Mouse (Mus musculus) heart, postnatal 0 days (tissue): ENCODE measurements at regions not wholly inside any gene's neighbourhood (a gene's known extent, or its start where the extent isn't known, plus 50 kb on each side); places are given as distances from the start of the nearest gene placed in this dataset.

Experiments used
- ATAC-seq: fragments of 200-750 bp; cut with Nextera tagmentation; 2 replicates; pipeline ENCODE4 v1.8.0; 2017; ENCODE audit warnings: low read depth, moderate number of reproducible peaks, moderate library complexity; ENCODE audit not compliant: insufficient read depth
- DNase-seq: peaks from one replicate; pipeline ENCODE4 v3.0.0-alpha.2; 2016; ENCODE audit warnings: low spot score
- H3K27ac ChIP-seq: fragments of 300-500 bp; sonication (generic); 2 replicates; pipeline ENCODE4 v1.5.1; 2014; ENCODE audit warnings: low read depth, mild to moderate bottlenecking
- H3K27me3 ChIP-seq: fragments of 300-500 bp; sonication (generic); 2 replicates; pipeline ENCODE4 v1.6.1; 2014; ENCODE audit warnings: low read length, mixed read lengths; ENCODE audit not compliant: control insufficient read depth, insufficient read depth
- H3K36me3 ChIP-seq: fragments of 300-500 bp; sonication (generic); replicated peaks from 2 replicates; pipeline ENCODE4 v1.6.1; 2014; ENCODE audit warnings: low read length, mixed read lengths; ENCODE audit not compliant: control insufficient read depth, insufficient read depth
- H3K4me1 ChIP-seq: fragments of 300-500 bp; sonication (generic); 2 replicates; pipeline ENCODE4 v1.6.1; 2014; ENCODE audit warnings: antibody characterized with exemption; ENCODE audit not compliant: control insufficient read depth, insufficient read depth
- H3K4me2 ChIP-seq: fragments of 300-500 bp; sonication (generic); 2 replicates; pipeline ENCODE4 v1.6.1; 2014; ENCODE audit warnings: low read depth, mild to moderate bottlenecking, low read length, moderate library complexity
- H3K4me3 ChIP-seq: fragments of 300-500 bp; sonication (generic); 2 replicates; pipeline ENCODE4 v1.5.1; 2014; ENCODE audit warnings: low read depth, low read length
- H3K9ac ChIP-seq: fragments of 300-500 bp; sonication (generic); replicated peaks from 2 replicates; pipeline ENCODE4 v1.6.1; 2014; ENCODE audit warnings: low read depth, low read length, mixed read lengths
- H3K9me3 ChIP-seq: fragments of 300-500 bp; sonication (generic); replicated peaks from 2 replicates; pipeline ENCODE4 v1.6.1; 2016; ENCODE audit warnings: low read length; ENCODE audit not compliant: control insufficient read depth
- CTCF ChIP-seq: IDR thresholded peaks from 2 replicates; pipeline ENCODE4 v1.5.1; 2016; ENCODE audit warnings: antibody characterized with exemption, control low read depth, low read depth
- EP300 ChIP-seq: IDR thresholded peaks from 2 replicates; pipeline ENCODE4 v1.6.1; 2016; ENCODE audit warnings: antibody characterized with exemption, low read depth
- WGBS: fragments of 180-500 bp; shearing (Covaris S2); extraction: QIAGEN DNeasy Blood & Tissue Kit; methylation state at CpG from one replicate; pipeline ENCODE4 v1.1.7; 2014; 5-methylcytosine and 5-hydroxymethylcytosine counted together

- Histone ChIP-seq H3K4me2 (no peak overlapping the region), H3K4me3 (no peak overlapping the region), H3K36me3 (no peaks in the 10 kb centered on the region), H3K4me1 (no peaks in the 10 kb centered on the region), H3K27me3 (no peaks in the 10 kb centered on the region), H3K9me3 (no peaks in the 10 kb centered on the region), H3K27ac (no peak overlapping the region), H3K9ac (no peak overlapping the region)
- ATAC-seq (no peak), DNase-seq (no peak)
- WGBS, result 83% methylated on average over 9 of the region's 9 CpGs
- TF ChIP-seq EP300, result no peak
- no peak for TF ChIP-seq CTCF
Measured at GRCm38 (mm10) chr5:101596996-101597395, 67.8 kb downstream of the Nkx6-1 start.

DNA sequence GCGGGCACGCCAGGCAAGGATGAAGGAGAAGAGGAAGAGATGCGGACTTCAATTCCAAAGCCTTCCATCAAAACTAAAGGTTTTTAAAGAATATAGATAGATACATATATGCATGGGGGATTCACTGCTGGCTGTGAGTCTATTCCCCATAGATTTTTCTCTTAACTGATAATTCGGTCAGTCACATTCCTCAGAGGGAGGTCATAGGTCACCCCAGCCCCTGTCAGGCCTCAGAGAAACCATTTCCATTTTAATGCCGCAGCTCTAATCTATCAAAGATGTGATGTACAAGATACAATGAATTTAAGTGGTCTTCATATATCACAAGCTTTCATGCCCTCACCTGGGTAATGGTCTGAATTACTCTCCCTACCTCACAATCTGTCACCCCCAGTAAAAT is 73.6 kb downstream of the Nkx6-1 start:
- Histone ChIP-seq H3K27me3 (no peaks in the 10 kb centered on the region), H3K9ac (no peak overlapping the region), H3K4me3 (no peak overlapping the region), H3K9me3 (no peaks in the 10 kb centered on the region), H3K4me2 (no peak overlapping the region), H3K27ac (no peak overlapping the region), H3K4me1 (no peaks in the 10 kb centered on the region), H3K36me3 (no peaks in the 10 kb centered on the region)
- no peak for TF ChIP-seq CTCF
- TF ChIP-seq EP300, result no peak
- WGBS, result 83% methylated on average over 5 of the region's 5 CpGs
- DNase-seq (no peak), ATAC-seq (no peak)

- H3K4me1 ChIP-seq, result no peaks in the 10 kb centered on the region
Measured at GRCm38 (mm10) chr5:101590341-101591124, 74.3 kb downstream of the Nkx6-1 start.

DNA sequence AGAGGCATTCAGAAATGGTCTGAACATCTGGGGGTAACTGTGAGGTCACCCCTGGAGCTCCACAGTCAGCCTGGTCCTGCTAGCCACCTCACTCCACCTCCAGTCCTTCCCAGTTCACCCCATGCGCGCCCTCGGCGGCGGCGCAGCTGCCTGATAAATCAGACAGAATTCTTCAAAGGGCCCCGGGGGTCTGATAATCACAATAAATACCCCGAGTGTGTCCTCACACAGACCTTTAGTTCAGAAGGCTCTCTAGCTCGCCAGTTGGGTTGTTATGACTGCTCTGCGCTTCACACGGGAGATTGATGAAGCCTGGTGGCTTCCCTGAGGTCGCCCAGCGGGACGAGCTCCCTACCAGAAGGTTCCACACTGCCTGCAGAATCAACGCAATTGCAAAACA is 91.8 kb downstream of the Nkx6-1 start:
- H3K4me3 ChIP-seq, result no peak overlapping the region
- no peak overlapping the region for H3K9ac ChIP-seq
- TF ChIP-seq EP300, result no peak
- no peak for TF ChIP-seq CTCF
- no peak overlapping the region for H3K27ac ChIP-seq
- no peaks in the 10 kb centered on the region for H3K4me1 ChIP-seq
- no peak overlapping the region for H3K4me2 ChIP-seq
- no peak for ATAC-seq
- no peaks in the 10 kb centered on the region for H3K27me3 ChIP-seq
- no peak for DNase-seq
- WGBS, result 69% methylated on average over 15 of the region's 15 CpGs
- no peaks in the 10 kb centered on the region for H3K9me3 ChIP-seq
- no peaks in the 10 kb centered on the region for H3K36me3 ChIP-seq

More at GRCm38 (mm10) chr5:101590341-101591124, 74.3 kb downstream of the Nkx6-1 start:
- WGBS, result 58% methylated on average over 13 of the region's 13 CpGs
- no peak overlapping the region for H3K4me2 ChIP-seq
- no peaks in the 10 kb centered on the region for H3K36me3 ChIP-seq
- no peak overlapping the region for H3K27ac ChIP-seq
- no peaks in the 10 kb centered on the region for H3K9me3 ChIP-seq
- TF ChIP-seq EP300, result no peak
- TF ChIP-seq CTCF, result no peak
- H3K27me3 ChIP-seq, result no peaks in the 10 kb centered on the region
- no peak for DNase-seq
- H3K9ac ChIP-seq, result no peak overlapping the region
- no peak for ATAC-seq
- no peak overlapping the region for H3K4me3 ChIP-seq

- H3K9me3 ChIP-seq, result no peaks in the 10 kb centered on the region
- no peak for ATAC-seq
- no peak for DNase-seq
- no peak overlapping the region for H3K4me3 ChIP-seq
- whole genome bisulfite sequencing, result 53% methylated on average over 7 of the region's 7 CpGs
- no peak overlapping the region for H3K4me2 ChIP-seq
- H3K4me1 ChIP-seq, result no peaks in the 10 kb centered on the region
- no peaks in the 10 kb centered on the region for H3K36me3 ChIP-seq
- H3K27me3 ChIP-seq, result no peaks in the 10 kb centered on the region
- H3K9ac ChIP-seq, result no peak overlapping the region
- TF ChIP-seq EP300 (no peak), CTCF (no peak)
- H3K27ac ChIP-seq, result no peak overlapping the region
Measured at GRCm38 (mm10) chr5:101565770-101566169, 99.0 kb downstream of the Nkx6-1 start.

- TF ChIP-seq EP300 (no peak), CTCF (no peak)
- Histone ChIP-seq H3K27ac (no peak overlapping the region), H3K36me3 (no peaks in the 10 kb centered on the region), H3K9me3 (no peaks in the 10 kb centered on the region), H3K4me2 (no peak overlapping the region), H3K27me3 (no peaks in the 10 kb centered on the region), H3K9ac (no peak overlapping the region), H3K4me3 (no peak overlapping the region), H3K4me1 (no peaks in the 10 kb centered on the region)
- DNase-seq (no peak), ATAC-seq (no peak)
Measured at GRCm38 (mm10) chr5:101560366-101560765, 104.4 kb downstream of the Nkx6-1 start.
